Mouse (Mus musculus): ENCODE measurements around the gene Mtrf1. TPM values are rescaled to one million over a fixed set of nuclear protein-coding genes. Genes with fewer than 3 reads are reported as not detected.
"Not testable (repeated sequence)": the region's sequence is repeated elsewhere in the genome, so short reads cannot be mapped to it uniquely, and the experiment has no call there.

The Mtrf1 gene
- total RNA-seq, 2 experiments from 2014 or later = 5.0 to 6.1 TPM

- intact Hi-C loops (cut with DNase I) = no loop called here
- DNase-seq (ENCODE audit: extremely low spot score in 1 of 2, low spot score in 2 of 2) = no peak
Measured at GRCm38 (mm10) chr14:79440655-79441054, 43.1 kb downstream of the Mtrf1 start.

DNA sequence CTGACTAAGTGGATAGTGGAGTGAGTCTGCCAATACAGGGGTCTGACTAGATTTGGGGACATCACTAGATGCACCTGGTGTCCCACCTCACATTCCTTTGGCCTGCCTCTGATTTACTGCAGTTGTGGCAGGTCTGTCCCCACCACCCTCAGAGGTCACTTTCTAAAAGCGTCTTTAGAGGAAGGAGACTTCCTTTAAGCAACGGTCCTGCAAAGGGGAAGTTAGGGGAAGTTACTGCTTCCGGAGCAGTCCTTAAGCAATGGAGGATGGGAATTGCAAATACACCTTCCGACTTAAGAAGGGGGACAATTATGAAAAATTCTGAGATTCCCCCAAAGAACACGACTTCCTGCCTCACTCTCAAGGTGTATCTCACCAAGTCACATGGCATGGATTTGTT is 43.9 kb downstream of the Mtrf1 start:
- intact Hi-C loops (cut with DNase I) = no loop called here
- DNase-seq (ENCODE audit: extremely low spot score in 1 of 2, low spot score in 2 of 2) = no peak

- intact Hi-C loops (cut with DNase I) = no loop called here
- DNase-seq (ENCODE audit: extremely low spot score in 1 of 2, low spot score in 2 of 2) = no peak
Measured at GRCm38 (mm10) chr14:79444601-79445000, 47.0 kb downstream of the Mtrf1 start.

DNA sequence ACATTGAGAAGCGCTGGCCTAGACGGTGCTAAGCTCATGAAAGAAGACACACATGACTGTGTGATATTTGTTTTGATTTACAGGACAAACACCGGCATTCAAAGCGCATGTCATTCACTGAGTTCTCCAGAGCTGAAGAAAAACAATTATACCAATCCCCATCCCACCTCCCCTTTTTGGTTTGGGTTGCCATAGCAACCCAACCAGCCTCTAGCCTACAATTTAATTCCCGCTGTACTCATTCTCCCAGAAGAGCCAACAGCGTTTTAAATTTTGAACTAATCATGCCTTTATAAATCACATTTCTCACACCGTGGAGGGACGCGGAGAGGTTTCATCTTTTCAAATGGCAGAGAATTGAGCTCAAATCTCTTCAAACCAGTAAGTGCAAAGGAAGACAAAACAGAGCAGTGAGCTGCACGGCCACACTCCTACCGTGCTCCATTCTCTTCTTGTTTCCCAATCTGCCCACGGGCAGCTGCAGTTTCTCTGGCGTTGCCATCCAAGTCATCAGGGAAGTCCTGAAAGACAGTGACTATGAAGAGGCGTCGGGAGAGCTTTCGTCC is 47.6 kb downstream of the Mtrf1 start:
- intact Hi-C loops (cut with DNase I) = no loop called here
- DNase-seq (ENCODE audit: extremely low spot score in 1 of 2, low spot score in 2 of 2) = peak in 1 of 2 experiments; percentile 39

GRCm38 (mm10) chr14:79451681-79452590 is 54.4 kb downstream of the Mtrf1 start, which contains the start of gene Kbtbd6:
TSS of gene Kbtbd6 (plus strand) at chr14:79451835.
- intact Hi-C loops (cut with DNase I) = not testable (repeated sequence)
- DNase-seq (ENCODE audit: extremely low spot score in 1 of 2, low spot score in 2 of 2) = peak; percentile 76 to 82

- intact Hi-C loops (cut with DNase I); DNase-seq (ENCODE audit: extremely low spot score in 1 of 2, low spot score in 2 of 2): not testable (repeated sequence)
Measured at GRCm38 (mm10) chr14:79452591-79452934, 55.0 kb downstream of the Mtrf1 start.

DNA sequence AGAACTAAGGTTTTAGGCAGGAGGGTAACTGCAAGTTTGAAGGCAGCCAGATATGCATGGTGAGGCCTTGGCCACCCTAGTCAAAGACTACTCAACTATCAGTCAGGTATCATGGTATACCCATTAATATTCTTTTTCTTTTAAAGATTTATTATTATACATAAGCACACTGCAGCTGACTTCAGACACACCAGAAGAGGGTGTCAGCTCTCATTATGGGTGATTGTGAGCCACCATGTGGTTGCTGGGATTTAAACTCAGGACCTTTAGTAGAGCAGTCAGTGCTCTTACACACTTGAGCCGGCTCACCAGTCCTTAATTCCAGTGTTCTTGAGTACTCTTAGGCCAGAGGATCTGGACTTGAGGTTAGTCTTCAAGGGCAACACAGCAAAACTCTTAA is 62.8 kb downstream of the Mtrf1 start:
- no peak for DNase-seq (ENCODE audit: extremely low spot score in 1 of 2, low spot score in 2 of 2)
- intact Hi-C loops (cut with DNase I) = loop anchor here (10.0 kb wide), 1 partner anchor 336 kb away; no protein-coding TSS in a partner anchor

GRCm38 (mm10) chr14:79460988-79461387 is 63.4 kb downstream of the Mtrf1 start:
- intact Hi-C loops (cut with DNase I) = loop anchor here (10.0 kb wide), 1 partner anchor 336 kb away; no protein-coding TSS in a partner anchor

GRCm38 (mm10) chr14:79465623-79466022 is 68.1 kb downstream of the Mtrf1 start:
- intact Hi-C loops (cut with DNase I) = loop anchor here (5.0 to 10.0 kb wide), 2 partner anchors 73 to 341 kb away; partner anchors contain the start of gene Naa16
- no peak for DNase-seq (ENCODE audit: extremely low spot score in 1 of 2, low spot score in 2 of 2)

More at GRCm38 (mm10) chr14:79460988-79461387, 63.4 kb downstream of the Mtrf1 start:
- DNase-seq (ENCODE audit: extremely low spot score in 1 of 2, low spot score in 2 of 2) = no peak

- intact Hi-C loops (cut with DNase I) = loop anchor here (5.0 to 10.0 kb wide), 2 partner anchors 75 to 343 kb away; partner anchors contain the start of gene Naa16
- peak in 1 of 2 experiments; percentile 73 for DNase-seq (ENCODE audit: extremely low spot score in 1 of 2, low spot score in 2 of 2)
Measured at GRCm38 (mm10) chr14:79467621-79468020, 70.0 kb downstream of the Mtrf1 start.

Other genes starting within 250 kb of the Mtrf1 start
- not detected for gene Zfp957, start 150.4 kb upstream of the Mtrf1 start, total RNA-seq (2021)
- gene Rgcc, start 96.1 kb upstream of the Mtrf1 start, total RNA-seq (2021) = 10 to 100 TPM; 36.9 to 37.9 TPM
- gene Naa16, start 7.0 kb upstream of the Mtrf1 start, total RNA-seq (2021) = 10 to 100 TPM; 10.7 to 11.2 TPM
- gene Kbtbd7, start 28.7 kb downstream of the Mtrf1 start, total RNA-seq (2021) = 10 to 100 TPM; 39.9 to 40.5 TPM
- gene Kbtbd6, start 54.1 kb downstream of the Mtrf1 start, total RNA-seq (2021) = 1 to 10 TPM; 1.5 to 1.7 TPM
- 1 to 10 TPM; 4.8 to 5.0 TPM for gene Elf1, start 83.4 kb downstream of the Mtrf1 start, total RNA-seq (2021)
- gene Wbp4, start 83.7 kb downstream of the Mtrf1 start, total RNA-seq (2021) = 10 to 100 TPM; 42.6 to 44.1 TPM
- gene Sugt1, start 189.9 kb downstream of the Mtrf1 start, total RNA-seq (2021) = 10 to 100 TPM; 77.9 to 92.8 TPM

Measured in left cerebral cortex, postnatal 10 days (tissue).